Comparison of ENCODE assay signal across 8 mouse cellular contexts in genomic region chr17:35379729-35380451, GRCm38 (mm10). TPM values are rescaled to one million over a fixed set of nuclear protein-coding genes. Genes with fewer than 3 reads are reported as not detected.
A peak's percentile ranks its signal among the peaks of the same experiment; 100 is the strongest.
DNase-seq lines count a peak whose midpoint lies in the region; ATAC-seq and TF ChIP-seq lines count a peak whose summit lies in the region.

No protein-coding gene starts in this region.

- dilution Hi-C loops in CH12.LX (cut with MboI; ENCODE audit: extremely low pct_ligation_motif_present, extremely low pct_unique_long_range_greater_than_20kb, low sequenced_read_pairs): no loop called here

- TF ChIP-seq POLR2A in CH12.LX (IDR thresholded peaks at IDR 0.05; ENCODE audit: low read depth, low read length): no peak
- TF ChIP-seq POLR2A in liver, adult 2 months (IDR thresholded peaks at IDR 0.05; ENCODE audit: extremely low read depth, insufficient read depth, low read length): 0 out of 2 replicates have a peak, but pooled peaks have one; percentile 23
- TF ChIP-seq POLR2A in testis, adult 2 months (IDR thresholded peaks at IDR 0.05; ENCODE audit: control insufficient read depth, low read depth, low read length): no peak

- no peaks in the 10 kb centered on the region for H3K9me3 ChIP-seq in CH12.LX (replicated peaks; ENCODE audit: low read length)
- H3K9me3 ChIP-seq in forebrain, embryonic 13.5 days (replicated peaks): no peaks in the 10 kb centered on the region
- no peaks in the 10 kb centered on the region for H3K9me3 ChIP-seq in hindbrain, embryonic 14.5 days (ENCODE audit: control insufficient read depth, low read length)
- no peaks in the 10 kb centered on the region for H3K9me3 ChIP-seq in midbrain, embryonic 16.5 days (replicated peaks; ENCODE audit: control insufficient read depth, low read length, poor library complexity, severe bottlenecking)

- peak overlapping the region; percentile 75 to 89 (median 88) for H3K4me3 ChIP-seq in CH12.LX (replicated peaks in 1 of 3; ENCODE audit: low read depth in 2 of 3, low read length in 2 of 3, poor library complexity in 1 of 3)
- H3K4me3 ChIP-seq in forebrain, embryonic 13.5 days: peak overlapping the region; percentile 55
- H3K4me3 ChIP-seq in hindbrain, embryonic 14.5 days (replicated peaks; ENCODE audit: low read length): peak overlapping the region; percentile 50
- H3K4me3 ChIP-seq in liver, adult 2 months (ENCODE audit: insufficient read depth, low read depth, low read length): peak overlapping the region; percentile 85
- H3K4me3 ChIP-seq in midbrain, embryonic 16.5 days (ENCODE audit: low read depth, low read length): peak overlapping the region; percentile 53
- H3K4me3 ChIP-seq in testis, adult 2 months (ENCODE audit: control insufficient read depth, low read depth, low read length): peak overlapping the region; percentile 90

- peaks cover 22 to 32% of the 10 kb centered on the region in 2 experiments for H3K36me3 ChIP-seq in CH12.LX (replicated peaks in 1 of 2; ENCODE audit: control insufficient read depth in 1 of 2, insufficient read depth in 1 of 2, low read length in 1 of 2)
- no peaks in the 10 kb centered on the region for H3K36me3 ChIP-seq in forebrain, embryonic 13.5 days (ENCODE audit: poor library complexity, severe bottlenecking)
- no peaks in the 10 kb centered on the region for H3K36me3 ChIP-seq in hindbrain, embryonic 14.5 days (replicated peaks; ENCODE audit: control insufficient read depth, insufficient read depth)
- peaks cover 4% of the 10 kb centered on the region; the same call in 1 of the 2 replicates for H3K36me3 ChIP-seq in liver, adult 2 months (ENCODE audit: control insufficient read depth, insufficient read depth, low read length)
- no peaks in the 10 kb centered on the region for H3K36me3 ChIP-seq in midbrain, embryonic 16.5 days (ENCODE audit: control insufficient read depth, insufficient read depth, low read length)
- H3K36me3 ChIP-seq in testis, adult 2 months (ENCODE audit: control insufficient read depth, insufficient read depth, low read length): no peaks in the 10 kb centered on the region

- 1% methylated on average over 63 of the region's 70 CpGs for WGBS in forebrain, embryonic 13.5 days
- WGBS in hindbrain, embryonic 14.5 days: under 1% methylated on average over 66 of the region's 70 CpGs
- WGBS in liver, adult 2 months: 3% methylated on average over 68 of the region's 70 CpGs
- under 1% methylated on average over 50 of the region's 70 CpGs for WGBS in midbrain, embryonic 16.5 days

- no peak for TF ChIP-seq CTCF in CH12.LX (conservative IDR thresholded peaks at IDR 0.05 in 1 of 2, IDR thresholded peaks at IDR 0.05 in 1 of 2; ENCODE audit: low read depth in 2 of 2, low read length in 2 of 2)
- no peak for TF ChIP-seq CTCF in liver, adult 2 months (IDR thresholded peaks at IDR 0.05; ENCODE audit: low read depth, low read length)
- TF ChIP-seq CTCF in testis, adult 2 months (IDR thresholded peaks at IDR 0.05; ENCODE audit: control insufficient read depth, insufficient read depth, insufficient replicate concordance, low read depth, low read length): no peak

- H3K79me2 ChIP-seq in CH12.LX (replicated peaks; ENCODE audit: control insufficient read depth, extremely low read depth, insufficient read depth, poor library complexity, severe bottlenecking): peaks cover 10% of the 10 kb centered on the region
- H3K79me2 ChIP-seq in liver, adult 2 months (ENCODE audit: control insufficient read depth, insufficient read depth, low read length): no peaks in the 10 kb centered on the region

- peak overlapping the region; percentile 31 for H3K4me2 ChIP-seq in CH12.LX (ENCODE audit: insufficient read depth, low read depth, poor library complexity, severe bottlenecking)
- peak overlapping the region; percentile 93 for H3K4me2 ChIP-seq in forebrain, embryonic 13.5 days
- peak overlapping the region; percentile 93 for H3K4me2 ChIP-seq in hindbrain, embryonic 14.5 days (replicated peaks)
- peak overlapping the region; percentile 97 for H3K4me2 ChIP-seq in midbrain, embryonic 16.5 days (ENCODE audit: low read length)

- peak; percentile 41; the same call in 1 of the 2 replicates for ATAC-seq in forebrain, embryonic 13.5 days
- peak; percentile 37; the same call in 1 of the 2 replicates for ATAC-seq in hindbrain, embryonic 14.5 days (ENCODE audit: low FRiP score)
- ATAC-seq in midbrain, embryonic 16.5 days: 0 out of 2 replicates have a peak, but pooled peaks have one; percentile 36
- ATAC-seq in frontal cortex, adult (ENCODE audit: low TSS enrichment): no peak

- H3K27ac ChIP-seq in CH12.LX (ENCODE audit: insufficient read depth, low read depth): peak overlapping the region; percentile 48
- no peak overlapping the region for H3K27ac ChIP-seq in forebrain, embryonic 13.5 days
- H3K27ac ChIP-seq in hindbrain, embryonic 14.5 days: no peak overlapping the region
- peak overlapping the region; percentile 57 for H3K27ac ChIP-seq in liver, adult 2 months (replicated peaks; ENCODE audit: insufficient read depth, low read depth, low read length)
- no peak overlapping the region for H3K27ac ChIP-seq in midbrain, embryonic 16.5 days (ENCODE audit: low read length)
- H3K27ac ChIP-seq in testis, adult 2 months (ENCODE audit: control insufficient read depth, insufficient read depth, low read depth, low read length): no peak overlapping the region

- H3K9ac ChIP-seq in CH12.LX (ENCODE audit: insufficient read depth, low read depth): peak overlapping the region; percentile 94
- peak overlapping the region; percentile 65 for H3K9ac ChIP-seq in forebrain, embryonic 13.5 days
- peak overlapping the region; percentile 49 for H3K9ac ChIP-seq in hindbrain, embryonic 14.5 days
- H3K9ac ChIP-seq in liver, adult 2 months (ENCODE audit: low read depth, low read length): peak overlapping the region; percentile 87
- peak overlapping the region; percentile 61 for H3K9ac ChIP-seq in midbrain, embryonic 16.5 days (ENCODE audit: low read depth, low read length)

- peaks cover 8 to 23% of the 10 kb centered on the region in 2 experiments for H3K4me1 ChIP-seq in CH12.LX (ENCODE audit: control insufficient read depth in 1 of 2, insufficient read depth in 2 of 2)
- peaks cover 9% of the 10 kb centered on the region for H3K4me1 ChIP-seq in forebrain, embryonic 13.5 days
- H3K4me1 ChIP-seq in hindbrain, embryonic 14.5 days (replicated peaks; ENCODE audit: control insufficient read depth, insufficient read depth, low read length): peaks cover 4% of the 10 kb centered on the region
- no peaks in the 10 kb centered on the region for H3K4me1 ChIP-seq in liver, adult 2 months (ENCODE audit: control insufficient read depth, insufficient read depth, low read length)
- peaks cover 6% of the 10 kb centered on the region; the same call in 1 of the 2 replicates for H3K4me1 ChIP-seq in midbrain, embryonic 16.5 days (ENCODE audit: control insufficient read depth, insufficient read depth, low read length)
- peaks cover 14% of the 10 kb centered on the region for H3K4me1 ChIP-seq in testis, adult 2 months (ENCODE audit: control insufficient read depth, insufficient read depth, low read length)

- DNase-seq in CH12.LX (ENCODE audit: extremely low read depth): peak; percentile 58
- peak; percentile 31 for DNase-seq in adrenal gland, adult 8-10 months
- DNase-seq in hindbrain, embryonic 14.5 days (ENCODE audit: low spot score): peak; percentile 24
- DNase-seq in liver, adult 2 months (ENCODE audit: extremely low read depth, low read depth, low spot score): peak; percentile 20

- no peaks in the 10 kb centered on the region for H3K27me3 ChIP-seq in CH12.LX (replicated peaks)
- H3K27me3 ChIP-seq in forebrain, embryonic 13.5 days: 0 out of 2 replicates have a peak, but pooled peaks cover 4% of the 10 kb centered on the region
- peaks cover 15% of the 10 kb centered on the region; the same call in 1 of the 2 replicates for H3K27me3 ChIP-seq in hindbrain, embryonic 14.5 days (ENCODE audit: control insufficient read depth, insufficient read depth, low read length)
- no peaks in the 10 kb centered on the region for H3K27me3 ChIP-seq in liver, adult 2 months (ENCODE audit: control insufficient read depth, insufficient read depth, low read length)
- peaks cover 5% of the 10 kb centered on the region; the same call in 1 of the 2 replicates for H3K27me3 ChIP-seq in midbrain, embryonic 16.5 days (ENCODE audit: control insufficient read depth, insufficient read depth, low read depth, low read length)
- H3K27me3 ChIP-seq in testis, adult 2 months (ENCODE audit: control insufficient read depth, insufficient read depth, low read length): no peaks in the 10 kb centered on the region

- in situ Hi-C loops in CH12.LX (cut with MboI; ENCODE audit: low pct_ligation_motif_present, low pct_unique_long_range_greater_than_20kb, low sequenced_read_pairs): loop anchor here (10.0 kb wide), 1 partner anchor 1385 kb away; no protein-coding TSS in a partner anchor

- TF ChIP-seq RAD21 in CH12.LX (IDR thresholded peaks at IDR 0.05; ENCODE audit: low read depth, low read length): no peak

- no peak for TF ChIP-seq EP300 in CH12.LX (IDR thresholded peaks at IDR 0.05; ENCODE audit: low read length)

RNA-seq across cellular contexts. Expression of gene H2-Q4, which starts 0.5 kb away (rescaled TPM):
- total RNA-seq in CH12.LX (2012; rRNA removed) (127 and 165 TPM in 2 replicates), CH12.LX (2014; rRNA removed) (116 and 128 TPM in 2 replicates)
- polyA plus RNA-seq in CH12.LX (2012; ENCODE audit: insufficient read length, low read depth): 157 and 181 TPM in 2 replicates
- total RNA-seq in adrenal gland, adult 8-10 months (2022): 10 to 100 TPM; 26.9 to 46.7 (median 37.7) TPM
- polyA plus RNA-seq in forebrain, embryonic 13.5 days (2015; fragmentation: Nextera tagmentation; extraction: Ambion mirVana): 0.89 and 1.2 TPM in 2 replicates
- 0.59 and 0.74 TPM in 2 replicates for polyA plus RNA-seq in hindbrain, embryonic 14.5 days (2014; fragmentation: Nextera tagmentation; extraction: Ambion mirVana)
- total RNA-seq in liver, adult 2 months (2014; rRNA removed): 31.5 and 32.7 TPM in 2 replicates
- 36.2 and 61.8 TPM in 2 replicates for polyA plus RNA-seq in liver, adult 2 months (2012; rRNA removed)
- 0.65 and 0.97 TPM in 2 replicates for polyA plus RNA-seq in midbrain, embryonic 16.5 days (2015; fragmentation: Nextera tagmentation; extraction: Ambion mirVana)
- 3.2 and 4.2 TPM in 2 replicates for polyA plus RNA-seq in testis, adult 2 months (2012; rRNA removed)

RNA-seq across cellular contexts. Expression of gene H2-Q2, which starts 37.8 kb away (rescaled TPM):
- 0.25 and 0.47 TPM in 2 replicates for total RNA-seq in CH12.LX (2012; rRNA removed)
- total RNA-seq in CH12.LX (2014; rRNA removed): not detected in 2 replicates
- 15.1 and 21.6 TPM in 2 replicates for polyA plus RNA-seq in CH12.LX (2012; ENCODE audit: insufficient read length, low read depth)
- total RNA-seq in adrenal gland, adult 8-10 months (2022): 1 to 10 TPM; 1.7 to 2.7 (median 2.3) TPM
- 0.14 and 0.15 TPM in 2 replicates for polyA plus RNA-seq in forebrain, embryonic 13.5 days (2015; fragmentation: Nextera tagmentation; extraction: Ambion mirVana)
- polyA plus RNA-seq in hindbrain, embryonic 14.5 days (2014; fragmentation: Nextera tagmentation; extraction: Ambion mirVana): 3.0 and 3.1 TPM in 2 replicates
- 0.81 and 1.2 TPM in 2 replicates for total RNA-seq in liver, adult 2 months (2014; rRNA removed)
- polyA plus RNA-seq in liver, adult 2 months (2012; rRNA removed): 0.37 and 0.75 TPM in 2 replicates
- polyA plus RNA-seq in midbrain, embryonic 16.5 days (2015; fragmentation: Nextera tagmentation; extraction: Ambion mirVana): 4.4 and 7.6 TPM in 2 replicates
- 0.53 and 0.90 TPM in 2 replicates for polyA plus RNA-seq in testis, adult 2 months (2012; rRNA removed)

RNA-seq across cellular contexts. Expression of gene H2-Q6, which starts 44.8 kb away (rescaled TPM):
- total RNA-seq in CH12.LX (2012; rRNA removed) (41.0 and 54.3 TPM in 2 replicates), CH12.LX (2014; rRNA removed) (79.7 and 90.3 TPM in 2 replicates)
- polyA plus RNA-seq in CH12.LX (2012; ENCODE audit: insufficient read length, low read depth): 122 and 141 TPM in 2 replicates
- 10 to 100 TPM in 2 of 4 experiments, 1 to 10 TPM in 2; 7.6 to 16.7 (median 11.1) TPM for total RNA-seq in adrenal gland, adult 8-10 months (2022)
- polyA plus RNA-seq in forebrain, embryonic 13.5 days (2015; fragmentation: Nextera tagmentation; extraction: Ambion mirVana): 0.22 and 0.43 TPM in 2 replicates
- 0.44 and 0.71 TPM in 2 replicates for polyA plus RNA-seq in hindbrain, embryonic 14.5 days (2014; fragmentation: Nextera tagmentation; extraction: Ambion mirVana)
- 11.4 and 13.2 TPM in 2 replicates for total RNA-seq in liver, adult 2 months (2014; rRNA removed)
- 18.2 and 40.0 TPM in 2 replicates for polyA plus RNA-seq in liver, adult 2 months (2012; rRNA removed)
- polyA plus RNA-seq in midbrain, embryonic 16.5 days (2015; fragmentation: Nextera tagmentation; extraction: Ambion mirVana): 1.1 and 1.3 TPM in 2 replicates
- polyA plus RNA-seq in testis, adult 2 months (2012; rRNA removed): 1.6 and 1.8 TPM in 2 replicates

RNA-seq across cellular contexts. Expression of gene H2-Q7, which starts 59.1 kb away (rescaled TPM):
- 48.5 and 66.0 TPM in 2 replicates for total RNA-seq in CH12.LX (2012; rRNA removed)
- 30.9 and 40.9 TPM in 2 replicates for total RNA-seq in CH12.LX (2014; rRNA removed)
- polyA plus RNA-seq in CH12.LX (2012; ENCODE audit: insufficient read length, low read depth): 104 and 117 TPM in 2 replicates
- total RNA-seq in adrenal gland, adult 8-10 months (2022): 10 to 100 TPM in 2 of 4 experiments, 1 to 10 TPM in 2; 7.6 to 11.5 (median 9.8) TPM
- 2.1 and 2.5 TPM in 2 replicates for polyA plus RNA-seq in forebrain, embryonic 13.5 days (2015; fragmentation: Nextera tagmentation; extraction: Ambion mirVana)
- 2.8 and 2.9 TPM in 2 replicates for polyA plus RNA-seq in hindbrain, embryonic 14.5 days (2014; fragmentation: Nextera tagmentation; extraction: Ambion mirVana)
- 40.7 and 56.7 TPM in 2 replicates for total RNA-seq in liver, adult 2 months (2014; rRNA removed)
- polyA plus RNA-seq in liver, adult 2 months (2012; rRNA removed): 58.1 and 212 TPM in 2 replicates
- 3.8 and 4.6 TPM in 2 replicates for polyA plus RNA-seq in midbrain, embryonic 16.5 days (2015; fragmentation: Nextera tagmentation; extraction: Ambion mirVana)
- 4.9 and 5.2 TPM in 2 replicates for polyA plus RNA-seq in testis, adult 2 months (2012; rRNA removed)

RNA-seq across cellular contexts. Expression of gene H2-Q1, which starts 59.7 kb away (rescaled TPM):
- total RNA-seq in CH12.LX (2012; rRNA removed) (24.3 and 31.8 TPM in 2 replicates), CH12.LX (2014; rRNA removed) (2.2 and 2.4 TPM in 2 replicates)
- 10.1 and 13.9 TPM in 2 replicates for polyA plus RNA-seq in CH12.LX (2012; ENCODE audit: insufficient read length, low read depth)
- 1 to 10 TPM; 3.6 to 5.8 (median 4.6) TPM for total RNA-seq in adrenal gland, adult 8-10 months (2022)
- not detected in 2 replicates for polyA plus RNA-seq in forebrain, embryonic 13.5 days (2015; fragmentation: Nextera tagmentation; extraction: Ambion mirVana)
- polyA plus RNA-seq in hindbrain, embryonic 14.5 days (2014; fragmentation: Nextera tagmentation; extraction: Ambion mirVana): 0.25 and 0.27 TPM in 2 replicates
- total RNA-seq in liver, adult 2 months (2014; rRNA removed): 9.1 and 11.1 TPM in 2 replicates
- 4.4 and 5.5 TPM in 2 replicates for polyA plus RNA-seq in liver, adult 2 months (2012; rRNA removed)
- 0.38 and 0.52 TPM in 2 replicates for polyA plus RNA-seq in midbrain, embryonic 16.5 days (2015; fragmentation: Nextera tagmentation; extraction: Ambion mirVana)
- not detected in 2 replicates for polyA plus RNA-seq in testis, adult 2 months (2012; rRNA removed)

Comparison
In these comparisons a context has a peak if more than half of its experiments do, and no peak if none do; other contexts are left out.
1. H3K27ac ChIP-seq: peak in CH12.LX (single experiment) and liver, adult 2 months (single experiment); none in forebrain, embryonic 13.5 days (single experiment), hindbrain, embryonic 14.5 days (single experiment), midbrain, embryonic 16.5 days (single experiment) and testis, adult 2 months (single experiment).
2. H3K4me2 ChIP-seq: peak in every context shown above with its lines; median percentile 97 in midbrain, embryonic 16.5 days; 93 in forebrain, embryonic 13.5 days; 93 in hindbrain, embryonic 14.5 days; 31 in CH12.LX.
3. Peak in every context shown above with its lines, with median percentiles within 50 percentile points of each other: DNase-seq, H3K4me3 ChIP-seq and H3K9ac ChIP-seq.